Mouse (Mus musculus) olfactory bulb, adult 2 months (tissue): ENCODE measurements around the gene Aoc3.

Experiments
- CTCF ChIP-seq: fragments of 200-500 bp; IDR thresholded peaks from 2 replicates; pipeline ENCODE4 v1.5.1; 2012; ENCODE audit warnings: low read depth, mild to moderate bottlenecking, low read length, moderate library complexity; ENCODE audit not compliant: insufficient read depth
- POLR2A ChIP-seq: fragments of 200-500 bp; IDR thresholded peaks from 2 replicates; pipeline ENCODE4 v1.6.1; 2012; ENCODE audit warnings: mild to moderate bottlenecking, low read depth, low read length, moderate library complexity; ENCODE audit not compliant: insufficient read depth

- TF ChIP-seq CTCF, result peak; percentile 87
- peak; percentile 70 for TF ChIP-seq POLR2A
Observed at GRCm38 (mm10) chr11:101302004-101302798, 28.2 kb upstream of the Aoc3 start, which contains the start of gene Becn1.
